Mouse (Mus musculus): ENCODE data around the gene Vnn3. TPM values are rescaled to one million over a fixed set of nuclear protein-coding genes. Genes with fewer than 3 reads are reported as not detected.

Vnn3 gene
- not detected in 4 replicates for total RNA-seq (2023)

GRCm38 (mm10) chr10:23851228-23851912, at the start of gene Vnn3:
TSS of gene Vnn3 (plus strand) at chr10:23851462.

GRCm38 (mm10) chr10:23894601-23895349, 43.5 kb downstream of the Vnn3 start, which contains the start of gene Vnn1:
TSS of gene Vnn1 (plus strand) at chr10:23894688.

Other genes with a start within 250 kb of the Vnn3 start
- gene Rps12, start 64.2 kb upstream of the Vnn3 start, total RNA-seq (2023), result 723 to 1,085 TPM (median 929 TPM) in 4 replicates
- not detected in 4 replicates for gene Slc18b1, start 54.5 kb upstream of the Vnn3 start, total RNA-seq (2023)
- gene Vnn1, start 43.2 kb downstream of the Vnn3 start, total RNA-seq (2023), result 0.38 TPM in 1 of 4 replicates, not detected in the others
- gene Taar1, start 68.9 kb downstream of the Vnn3 start, total RNA-seq (2023), result not detected in 4 replicates
- gene Taar2, start 87.1 kb downstream of the Vnn3 start, total RNA-seq (2023), result not detected in 4 replicates
- gene Taar3, start 98.1 kb downstream of the Vnn3 start, total RNA-seq (2023), result not detected in 4 replicates
- gene Taar4, start 109.0 kb downstream of the Vnn3 start, total RNA-seq (2023), result not detected in 4 replicates
- gene Taar5, start 119.2 kb downstream of the Vnn3 start, total RNA-seq (2023), result not detected in 4 replicates
- gene Taar6, start 134.2 kb downstream of the Vnn3 start, total RNA-seq (2023), result not detected in 4 replicates
- gene Taar7a, start 142.0 kb downstream of the Vnn3 start, total RNA-seq (2023), result not detected in 4 replicates
- not detected in 4 replicates for gene Taar7b, start 148.5 kb downstream of the Vnn3 start, total RNA-seq (2023)
- not detected in 4 replicates for gene Taar7d, start 175.8 kb downstream of the Vnn3 start, total RNA-seq (2023)
- not detected in 4 replicates for gene Taar7e, start 186.2 kb downstream of the Vnn3 start, total RNA-seq (2023)
- gene Taar7f, start 198.0 kb downstream of the Vnn3 start, total RNA-seq (2023), result not detected in 4 replicates
- not detected in 4 replicates for gene Taar8a, start 225.0 kb downstream of the Vnn3 start, total RNA-seq (2023)
- not detected in 4 replicates for gene Taar8b, start 240.8 kb downstream of the Vnn3 start, total RNA-seq (2023)

Data from B cell, adult 62 days (primary cell).